Mouse (Mus musculus) heart, postnatal 0 days (tissue): Measurements from ENCODE around the gene Bcr.
A peak's percentile ranks its signal among the peaks of the same experiment; 100 is the strongest.

Experiments
- CTCF ChIP-seq: IDR thresholded peaks from 2 replicates; pipeline ENCODE4 v1.5.1; 2016; ENCODE audit warnings: antibody characterized with exemption, control low read depth, low read depth
- EP300 ChIP-seq: IDR thresholded peaks from 2 replicates; pipeline ENCODE4 v1.6.1; 2016; ENCODE audit warnings: antibody characterized with exemption, low read depth

DNA sequence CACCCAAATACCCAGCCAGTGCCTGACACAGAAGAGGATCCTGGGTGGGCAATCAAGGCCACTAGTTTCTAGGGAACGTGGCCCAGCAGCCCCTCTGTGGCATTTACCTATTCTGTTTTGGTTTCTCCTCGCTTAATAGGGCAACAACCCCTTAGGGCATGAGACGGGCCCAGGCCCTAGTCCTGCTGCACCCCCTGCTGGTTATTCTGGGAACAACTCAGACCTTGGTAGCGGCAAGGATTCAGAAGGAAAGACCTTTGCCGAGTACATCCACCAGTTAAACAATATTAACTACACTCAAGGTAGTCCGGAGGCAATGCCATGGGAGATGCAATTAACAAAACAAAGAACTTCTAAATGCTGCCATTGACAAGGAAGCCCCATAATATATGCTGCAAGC is 39.3 kb upstream of the Bcr start:
- no peak for TF ChIP-seq EP300
- peak; percentile 85 for TF ChIP-seq CTCF
